Mouse (Mus musculus): ENCODE measurements around the gene Rbmx. TPM values are rescaled to one million over a fixed set of nuclear protein-coding genes. Genes with fewer than 3 reads are reported as not detected.

The Rbmx gene
- 73.7 TPM for polyA plus RNA-seq (2017; shearing (Covaris generic))

DNA sequence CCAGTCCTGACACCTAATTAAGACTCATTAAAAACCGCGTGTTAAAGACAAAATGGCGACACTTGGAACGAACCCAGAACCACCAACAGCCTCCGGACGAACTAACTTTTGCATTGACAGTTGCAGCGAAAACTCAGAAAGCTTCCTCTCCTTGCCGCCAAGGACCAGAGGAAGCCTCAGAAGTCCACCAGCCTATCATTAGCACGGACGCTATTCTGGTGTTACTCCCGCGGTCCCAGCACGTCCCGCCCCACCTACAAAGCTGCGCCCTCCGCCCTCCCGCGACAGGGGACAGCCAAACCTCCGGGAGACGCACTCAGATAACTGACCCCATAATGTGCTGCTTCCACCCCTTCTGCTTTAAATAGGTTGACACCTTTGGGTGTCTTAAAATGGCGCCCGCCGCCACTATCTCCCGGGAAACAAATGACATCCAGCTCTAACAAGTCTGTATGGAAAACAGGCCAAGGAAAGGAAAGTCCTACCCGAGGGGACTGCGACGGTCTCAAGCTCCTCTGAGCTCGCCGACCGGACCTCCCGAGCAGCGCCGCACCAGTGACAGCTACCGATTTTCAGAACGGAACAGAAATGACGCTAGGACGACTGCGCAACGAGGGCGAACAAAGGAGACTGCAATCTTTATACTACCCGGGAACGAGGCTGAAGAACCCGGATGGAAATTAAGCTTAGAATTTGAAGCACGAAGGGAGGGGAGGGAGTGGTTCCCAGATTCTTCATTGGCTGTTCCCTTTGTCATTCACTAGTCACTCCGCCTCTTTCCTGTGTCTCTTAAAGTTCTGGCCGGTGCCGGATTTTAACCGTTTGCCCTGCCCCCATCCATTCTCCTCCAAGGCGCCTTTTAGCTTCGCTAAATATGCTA is at the start of gene Rbmx:
Gene Rbmx, minus strand, starts transcription at position 670 of the 880 bp plus-strand sequence.

DNA sequence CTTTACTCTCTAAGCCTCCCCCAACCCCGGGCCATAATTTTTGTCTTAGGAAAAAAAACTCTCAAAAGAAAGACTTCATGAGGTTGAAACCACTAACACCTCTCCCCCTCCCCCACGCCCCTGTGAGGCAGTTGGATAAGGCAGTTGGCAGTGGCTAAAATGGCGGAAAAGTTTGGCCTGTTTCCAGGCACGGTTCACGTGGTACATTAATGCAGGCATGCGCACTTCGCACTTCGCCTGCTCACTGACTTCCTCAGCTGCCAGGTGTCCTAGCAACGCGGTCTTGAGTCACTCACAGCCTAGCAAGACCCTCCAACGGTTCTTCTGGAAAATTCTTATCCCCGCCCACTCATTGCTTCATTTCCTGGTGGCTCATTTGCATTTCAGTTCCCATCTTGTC is 15.9 kb upstream of the Rbmx start, which contains the start of gene Gm364:
Gene Gm364, plus strand, starts transcription at position 386 of the 400 bp plus-strand sequence.

DNA sequence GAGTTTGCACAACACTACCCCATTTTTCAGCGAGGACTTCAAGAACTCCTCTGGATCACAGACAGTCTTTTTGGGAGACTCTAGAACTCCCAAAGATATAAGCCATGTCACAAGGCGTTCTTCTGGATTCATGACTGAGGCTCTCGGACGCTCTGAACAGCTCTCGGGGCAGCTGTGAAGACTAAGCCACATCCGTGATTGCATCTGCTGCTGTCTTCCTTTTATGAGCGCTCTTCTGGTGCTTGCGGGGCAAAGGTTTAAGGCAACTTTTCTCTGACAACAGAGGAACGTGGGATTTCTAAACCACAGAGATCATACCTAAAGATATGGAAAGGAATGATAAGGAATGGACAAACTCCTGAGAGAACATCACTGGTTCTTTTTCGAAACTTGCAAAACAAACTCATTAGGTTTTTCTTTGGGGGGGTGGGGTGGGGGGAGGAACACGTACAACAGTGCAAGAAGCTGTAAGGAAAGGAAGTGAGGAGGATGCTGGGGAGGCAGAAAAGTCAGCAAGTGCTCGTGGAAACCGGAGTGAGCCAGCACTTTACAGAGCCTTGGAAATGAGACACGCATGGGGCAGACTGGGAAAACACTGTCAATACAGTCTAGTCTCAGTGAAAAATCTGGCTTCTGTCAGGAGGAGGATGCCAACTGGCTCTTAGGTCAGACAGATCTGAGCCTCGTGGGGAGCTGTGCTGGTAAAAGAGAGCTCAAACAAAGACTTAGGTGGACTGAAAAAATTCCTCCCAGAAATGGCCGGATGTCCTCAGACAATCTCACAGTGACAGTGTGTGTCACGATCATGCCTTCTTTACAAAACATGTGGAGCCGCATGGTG is 54.2 kb downstream of the Rbmx start, which contains the start of gene Arhgef6:
Gene Arhgef6, minus strand, starts transcription at position 359 of the 841 bp plus-strand sequence.

Other genes starting within 250 kb of the Rbmx start
- 46.7 TPM for gene Cd40lg, start 180.9 kb downstream of the Rbmx start, polyA plus RNA-seq (2017; shearing (Covaris generic))
- 146 TPM for gene Arhgef6, start 54.3 kb downstream of the Rbmx start, polyA plus RNA-seq (2017; shearing (Covaris generic))
- not detected for gene Gm364, start 16.1 kb upstream of the Rbmx start, polyA plus RNA-seq (2017; shearing (Covaris generic))
- not detected for gene Gpr101, start 110.7 kb upstream of the Rbmx start, polyA plus RNA-seq (2017; shearing (Covaris generic))

Measured in activated CD4-positive, CD25-positive, alpha-beta regulatory T cell, adult 9 weeks (primary cell).